Mouse (Mus musculus): ENCODE measurements around the gene D7Ertd443e. TPM values are rescaled to one million over a fixed set of nuclear protein-coding genes. Genes with fewer than 3 reads are reported as not detected.

The D7Ertd443e gene
- polyA plus RNA-seq, 1 experiment from 2014 or later = 0.07 TPM

GRCm38 (mm10) chr7:134238863-134239262 is 146.6 kb downstream of the D7Ertd443e start:
- Histone ChIP-seq H3K36me3 (ENCODE audit: control insufficient read depth, insufficient read depth) (no peaks in the 10 kb centered on the region), H3K4me3 (ENCODE audit: low read length) (no peak overlapping the region), H3K9me3 (replicated peaks; ENCODE audit: control insufficient read depth, low read length) (no peaks in the 10 kb centered on the region; the same call in 1 of the 2 replicates), H3K4me1 (ENCODE audit: control insufficient read depth, insufficient read depth, low read length) (no peaks in the 10 kb centered on the region), H3K27me3 (ENCODE audit: control insufficient read depth, insufficient read depth, low read length) (no peaks in the 10 kb centered on the region), H3K27ac (ENCODE audit: low read length) (no peak overlapping the region), H3K9ac (ENCODE audit: low read length) (no peak overlapping the region), H3K4me2 (ENCODE audit: low read depth, low read length) (no peak overlapping the region)
- 92% methylated on average over 3 of the region's 3 CpGs for WGBS
- ATAC-seq (replicated peaks; ENCODE audit: extremely low read depth, insufficient read depth, low FRiP score) = no peak

GRCm38 (mm10) chr7:134237356-134237755 is 148.1 kb downstream of the D7Ertd443e start:
- H3K4me2 ChIP-seq (ENCODE audit: low read depth, low read length) = no peak overlapping the region
- H3K27me3 ChIP-seq (ENCODE audit: control insufficient read depth, insufficient read depth, low read length) = no peaks in the 10 kb centered on the region
- no peak overlapping the region for H3K27ac ChIP-seq (ENCODE audit: low read length)
- H3K4me1 ChIP-seq (ENCODE audit: control insufficient read depth, insufficient read depth, low read length) = no peaks in the 10 kb centered on the region
- no peak overlapping the region for H3K4me3 ChIP-seq (ENCODE audit: low read length)
- 56% methylated on average over 2 of the region's 2 CpGs for WGBS
- H3K36me3 ChIP-seq (ENCODE audit: control insufficient read depth, insufficient read depth) = no peaks in the 10 kb centered on the region
- H3K9ac ChIP-seq (ENCODE audit: low read length) = no peak overlapping the region
- no peak for ATAC-seq (replicated peaks; ENCODE audit: extremely low read depth, insufficient read depth, low FRiP score)
- no peaks in the 10 kb centered on the region; the same call in 1 of the 2 replicates for H3K9me3 ChIP-seq (replicated peaks; ENCODE audit: control insufficient read depth, low read length)

- Histone ChIP-seq H3K4me3 (ENCODE audit: low read length) (no peak overlapping the region), H3K27me3 (ENCODE audit: control insufficient read depth, insufficient read depth, low read length) (no peaks in the 10 kb centered on the region), H3K4me1 (ENCODE audit: control insufficient read depth, insufficient read depth, low read length) (no peaks in the 10 kb centered on the region), H3K9ac (ENCODE audit: low read length) (no peak overlapping the region), H3K4me2 (ENCODE audit: low read depth, low read length) (no peak overlapping the region), H3K36me3 (ENCODE audit: control insufficient read depth, insufficient read depth) (no peaks in the 10 kb centered on the region), H3K9me3 (replicated peaks; ENCODE audit: control insufficient read depth, low read length) (no peaks in the 10 kb centered on the region; the same call in 1 of the 2 replicates), H3K27ac (ENCODE audit: low read length) (no peak overlapping the region)
- ATAC-seq (replicated peaks; ENCODE audit: extremely low read depth, insufficient read depth, low FRiP score) = no peak
Observed at GRCm38 (mm10) chr7:134236727-134237126, 148.7 kb downstream of the D7Ertd443e start.

- no peaks in the 10 kb centered on the region; the same call in 1 of the 2 replicates for H3K9me3 ChIP-seq (replicated peaks; ENCODE audit: control insufficient read depth, low read length)
- no peak overlapping the region for H3K27ac ChIP-seq (ENCODE audit: low read length)
- no peak for ATAC-seq (replicated peaks; ENCODE audit: extremely low read depth, insufficient read depth, low FRiP score)
- WGBS = 73% methylated on average over 2 of the region's 2 CpGs
- H3K9ac ChIP-seq (ENCODE audit: low read length) = no peak overlapping the region
- H3K4me3 ChIP-seq (ENCODE audit: low read length) = no peak overlapping the region
- no peaks in the 10 kb centered on the region for H3K36me3 ChIP-seq (ENCODE audit: control insufficient read depth, insufficient read depth)
- H3K27me3 ChIP-seq (ENCODE audit: control insufficient read depth, insufficient read depth, low read length) = no peaks in the 10 kb centered on the region
- H3K4me2 ChIP-seq (ENCODE audit: low read depth, low read length) = no peak overlapping the region
- no peaks in the 10 kb centered on the region for H3K4me1 ChIP-seq (ENCODE audit: control insufficient read depth, insufficient read depth, low read length)
Observed at GRCm38 (mm10) chr7:134235552-134235951, 149.9 kb downstream of the D7Ertd443e start.

GRCm38 (mm10) chr7:134231378-134232346 is 153.8 kb downstream of the D7Ertd443e start, which contains the start of gene Adam12:
TSS of gene Adam12 (minus strand) at chr7:134232146.
- WGBS = 72% methylated on average over 14 of the region's 14 CpGs
- H3K36me3 ChIP-seq (ENCODE audit: control insufficient read depth, insufficient read depth) = no peaks in the 10 kb centered on the region
- ATAC-seq (replicated peaks; ENCODE audit: extremely low read depth, insufficient read depth, low FRiP score) = no peak

GRCm38 (mm10) chr7:134230708-134231107 is 154.8 kb downstream of the D7Ertd443e start:
- no peak for ATAC-seq (replicated peaks; ENCODE audit: extremely low read depth, insufficient read depth, low FRiP score)
- Histone ChIP-seq H3K4me1 (ENCODE audit: control insufficient read depth, insufficient read depth, low read length) (0 out of 2 replicates have a peak, but pooled peaks cover 4% of the 10 kb centered on the region), H3K4me2 (ENCODE audit: low read depth, low read length) (no peak overlapping the region), H3K9me3 (replicated peaks; ENCODE audit: control insufficient read depth, low read length) (no peaks in the 10 kb centered on the region), H3K36me3 (ENCODE audit: control insufficient read depth, insufficient read depth) (no peaks in the 10 kb centered on the region), H3K27me3 (ENCODE audit: control insufficient read depth, insufficient read depth, low read length) (peaks cover 6% of the 10 kb centered on the region), H3K9ac (ENCODE audit: low read length) (no peak overlapping the region), H3K27ac (ENCODE audit: low read length) (no peak overlapping the region), H3K4me3 (ENCODE audit: low read length) (no peak overlapping the region)
- WGBS = 67% methylated on average over 3 of the region's 3 CpGs

More at GRCm38 (mm10) chr7:134231378-134232346, 153.8 kb downstream of the D7Ertd443e start, which contains the start of gene Adam12:
- no peak within 1 kb of the TSS for H3K9ac ChIP-seq (ENCODE audit: low read length)
- H3K4me3 ChIP-seq (ENCODE audit: low read length) = no peak within 1 kb of the TSS
- no peaks in the 10 kb centered on the region for H3K9me3 ChIP-seq (replicated peaks; ENCODE audit: control insufficient read depth, low read length)
- H3K27ac ChIP-seq (ENCODE audit: low read length) = no peak within 1 kb of the TSS
- H3K27me3 ChIP-seq (ENCODE audit: control insufficient read depth, insufficient read depth, low read length) = no peaks in the 10 kb centered on the region
- no peak within 1 kb of the TSS for H3K4me2 ChIP-seq (ENCODE audit: low read depth, low read length)
- H3K4me1 ChIP-seq (ENCODE audit: control insufficient read depth, insufficient read depth, low read length) = 0 out of 2 replicates have a peak, but pooled peaks cover 4% of the 10 kb centered on the region

- Histone ChIP-seq H3K27me3 (ENCODE audit: control insufficient read depth, insufficient read depth, low read length) (peaks cover 15% of the 10 kb centered on the region), H3K27ac (ENCODE audit: low read length) (no peak overlapping the region; the same call in 1 of the 2 replicates), H3K36me3 (ENCODE audit: control insufficient read depth, insufficient read depth) (no peaks in the 10 kb centered on the region), H3K9ac (ENCODE audit: low read length) (no peak overlapping the region), H3K4me2 (ENCODE audit: low read depth, low read length) (no peak overlapping the region), H3K4me3 (ENCODE audit: low read length) (no peak overlapping the region), H3K9me3 (replicated peaks; ENCODE audit: control insufficient read depth, low read length) (no peaks in the 10 kb centered on the region), H3K4me1 (ENCODE audit: control insufficient read depth, insufficient read depth, low read length) (0 out of 2 replicates have a peak, but pooled peaks cover 4% of the 10 kb centered on the region)
- 45% methylated on average over 2 of the region's 2 CpGs for WGBS
- ATAC-seq (replicated peaks; ENCODE audit: extremely low read depth, insufficient read depth, low FRiP score) = no peak
Observed at GRCm38 (mm10) chr7:134229899-134230298, 155.6 kb downstream of the D7Ertd443e start.

GRCm38 (mm10) chr7:134227773-134228455 is 157.5 kb downstream of the D7Ertd443e start:
- peaks cover 20% of the 10 kb centered on the region for H3K27me3 ChIP-seq (ENCODE audit: control insufficient read depth, insufficient read depth, low read length)
- ATAC-seq (replicated peaks; ENCODE audit: extremely low read depth, insufficient read depth, low FRiP score) = no peak
- 40% methylated on average over 13 of the region's 13 CpGs for WGBS

More at GRCm38 (mm10) chr7:134227773-134228455, 157.5 kb downstream of the D7Ertd443e start:
- Histone ChIP-seq H3K36me3 (ENCODE audit: control insufficient read depth, insufficient read depth) (no peaks in the 10 kb centered on the region), H3K9me3 (replicated peaks; ENCODE audit: control insufficient read depth, low read length) (no peaks in the 10 kb centered on the region), H3K4me2 (ENCODE audit: low read depth, low read length) (no peak overlapping the region), H3K4me3 (ENCODE audit: low read length) (no peak overlapping the region), H3K9ac (ENCODE audit: low read length) (no peak overlapping the region), H3K27ac (ENCODE audit: low read length) (0 out of 2 replicates have a peak overlapping the region, but pooled peaks have one; percentile 21), H3K4me1 (ENCODE audit: control insufficient read depth, insufficient read depth, low read length) (peaks cover 9% of the 10 kb centered on the region)

All from heart, embryonic 16.5 days (tissue).